9 mouse cellular contexts compared by ENCODE assay signal in the genomic region with DNA sequence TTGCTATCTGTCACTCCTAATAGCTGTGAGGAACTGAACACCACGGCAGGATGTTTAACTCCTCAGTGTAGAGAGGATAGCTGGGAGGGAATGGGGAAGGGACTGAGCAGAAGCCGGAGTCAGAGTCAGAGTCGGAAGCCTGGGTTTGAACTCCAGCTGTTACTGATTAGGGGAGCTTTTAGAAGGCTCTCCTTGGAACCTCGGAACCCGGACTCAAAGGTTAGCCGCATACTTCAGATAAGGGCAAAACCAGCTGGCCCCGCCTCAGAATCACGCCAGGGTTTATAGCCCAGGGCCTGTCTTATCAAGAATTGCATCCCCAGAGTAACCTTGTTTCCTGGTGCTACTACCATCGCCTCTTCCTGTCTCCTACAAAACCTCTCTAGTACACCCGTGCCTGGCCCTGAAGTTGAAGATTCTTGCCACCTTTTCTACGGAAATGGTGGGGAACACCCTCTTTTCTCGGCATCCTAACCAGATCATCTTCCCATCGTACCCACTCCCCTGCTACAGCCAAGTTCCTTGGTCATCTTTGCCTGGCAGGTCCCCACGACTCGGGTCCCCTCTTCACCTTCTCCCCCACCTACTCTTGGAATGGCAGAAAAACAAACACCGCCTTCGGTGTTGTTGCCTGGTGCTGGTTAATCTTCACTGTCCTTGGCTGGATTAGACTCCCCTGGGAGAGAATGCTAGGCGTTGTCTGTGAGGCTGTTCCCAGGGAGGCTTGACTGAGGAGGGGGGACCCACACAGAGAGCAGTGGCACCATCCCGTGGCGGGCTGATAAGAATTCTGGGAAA. TPM values are rescaled to one million over a fixed set of nuclear protein-coding genes. Genes with fewer than 3 reads are reported as not detected.
DNase-seq lines count a peak whose midpoint lies in the region; ATAC-seq and TF ChIP-seq lines count a peak whose summit lies in the region.
"Had no signal": no experiment of that assay in that cellular context is flagged by ENCODE, and none has a peak within 500 bp of the region (broad histone marks: within the 10 kb centered on the region; RNA-seq: fewer than 3 reads in every experiment).

No protein-coding gene starts in this region.

- WGBS in hindbrain, embryonic 13.5 days, result 29% methylated on average over 20 of the region's 20 CpGs
- WGBS in liver, postnatal 0 days (ENCODE audit: insufficient replicate concordance), result 22% methylated on average over 20 of the region's 20 CpGs
- WGBS in stomach, postnatal 0 days, result 18% methylated on average over 20 of the region's 20 CpGs

- peak; percentile 11 for DNase-seq in MN1 (ENCODE audit: low spot score)
- DNase-seq in embryo, embryonic 10.5 days (ENCODE audit: low spot score), result peak; percentile 62
- no peak for DNase-seq in liver, postnatal 0 days
- peak; percentile 84 for DNase-seq in stomach, postnatal 0 days (ENCODE audit: low spot score)
- DNase-seq in urinary bladder, adult 18-20 months (ENCODE audit: low spot score in 2 of 2), result no peak
- no peak for DNase-seq in cerebellum, postnatal 36 days

- H3K27ac ChIP-seq in hindbrain, embryonic 13.5 days, result no peak overlapping the region
- no peak overlapping the region for H3K27ac ChIP-seq in liver, postnatal 0 days (ENCODE audit: low read depth)
- H3K27ac ChIP-seq in stomach, postnatal 0 days (replicated peaks), result peak overlapping the region; percentile 81

- TF ChIP-seq EP300 in liver, postnatal 0 days (IDR thresholded peaks at IDR 0.05; ENCODE audit: low read depth), result no peak
- no peak for TF ChIP-seq EP300 in stomach, postnatal 0 days (optimal IDR thresholded peaks at IDR 0.05)

- peak overlapping the region; percentile 25 for H3K4me2 ChIP-seq in hindbrain, embryonic 13.5 days
- H3K4me2 ChIP-seq in liver, postnatal 0 days (ENCODE audit: low read depth, low read length), result peak overlapping the region; percentile 22; the same call in 1 of the 2 replicates
- peak overlapping the region; percentile 11; the same call in 1 of the 2 replicates for H3K4me2 ChIP-seq in stomach, postnatal 0 days (replicated peaks; ENCODE audit: low read depth)

- H3K9me3 ChIP-seq in hindbrain, embryonic 13.5 days, result no peaks in the 10 kb centered on the region
- H3K9me3 ChIP-seq in liver, postnatal 0 days (ENCODE audit: low read length), result no peaks in the 10 kb centered on the region
- no peaks in the 10 kb centered on the region for H3K9me3 ChIP-seq in stomach, postnatal 0 days (ENCODE audit: control insufficient read depth, low read length)

- ATAC-seq in hindbrain, embryonic 13.5 days (ENCODE audit: low FRiP score), result no peak; the same call in 1 of the 2 replicates
- ATAC-seq in liver, postnatal 0 days, result no peak
- peak; percentile 83 for ATAC-seq in stomach, postnatal 0 days (ENCODE audit: low FRiP score, low TSS enrichment)
- ATAC-seq in erythroblast, adult 5-6 weeks (replicated peaks; ENCODE audit: low FRiP score, poor library complexity, severe bottlenecking), result no peak

- 0 out of 2 replicates have a peak overlapping the region, but pooled peaks have one; percentile 31 for H3K9ac ChIP-seq in hindbrain, embryonic 13.5 days
- no peak overlapping the region for H3K9ac ChIP-seq in liver, postnatal 0 days (replicated peaks)
- no peak overlapping the region for H3K9ac ChIP-seq in stomach, postnatal 0 days (ENCODE audit: low read length)

- H3K4me1 ChIP-seq in hindbrain, embryonic 13.5 days (replicated peaks), result peaks cover 12% of the 10 kb centered on the region
- H3K4me1 ChIP-seq in liver, postnatal 0 days (ENCODE audit: insufficient read depth), result peaks cover 12% of the 10 kb centered on the region
- no peaks in the 10 kb centered on the region for H3K4me1 ChIP-seq in stomach, postnatal 0 days (replicated peaks; ENCODE audit: control insufficient read depth, insufficient read depth)

- H3K27me3 ChIP-seq in hindbrain, embryonic 13.5 days, result 0 out of 2 replicates have a peak, but pooled peaks cover 7% of the 10 kb centered on the region
- H3K27me3 ChIP-seq in liver, postnatal 0 days (ENCODE audit: insufficient read depth, low read length), result no peaks in the 10 kb centered on the region
- H3K27me3 ChIP-seq in stomach, postnatal 0 days (ENCODE audit: control insufficient read depth, insufficient read depth, low read length), result no peaks in the 10 kb centered on the region

- TF ChIP-seq CTCF in liver, postnatal 0 days (IDR thresholded peaks at IDR 0.05; ENCODE audit: low read depth), result 0 out of 2 replicates have a peak, but pooled peaks have one; percentile 26
- peak; percentile 31 for TF ChIP-seq CTCF in stomach, postnatal 0 days (IDR thresholded peaks at IDR 0.05; ENCODE audit: low read depth)

- H3K36me3 ChIP-seq in hindbrain, embryonic 13.5 days, result no peaks in the 10 kb centered on the region
- H3K36me3 ChIP-seq in liver, postnatal 0 days (replicated peaks; ENCODE audit: insufficient read depth, low read length), result no peaks in the 10 kb centered on the region
- no peaks in the 10 kb centered on the region for H3K36me3 ChIP-seq in stomach, postnatal 0 days (ENCODE audit: control insufficient read depth, insufficient read depth, low read length)

- H3K4me3 ChIP-seq in hindbrain, embryonic 13.5 days, result no peak overlapping the region
- no peak overlapping the region for H3K4me3 ChIP-seq in liver, postnatal 0 days (ENCODE audit: low read depth, low read length)
- no peak overlapping the region for H3K4me3 ChIP-seq in stomach, postnatal 0 days (ENCODE audit: low read depth, low read length)

RNA-seq across cellular contexts. Expression of gene 2610528J11Rik, which starts 9.9 kb away (rescaled TPM):
- polyA plus RNA-seq in hindbrain, embryonic 13.5 days (2015; fragmentation: Nextera tagmentation; extraction: Ambion mirVana), result not detected in 2 replicates
- polyA plus RNA-seq in liver, postnatal 0 days (2015; fragmentation: Nextera tagmentation; extraction: Ambion mirVana), result 16.2 and 18.8 TPM in 2 replicates
- 56.8 and 57.6 TPM in 2 replicates for polyA plus RNA-seq in stomach, postnatal 0 days (2015; fragmentation: Nextera tagmentation; extraction: Ambion mirVana)
- total RNA-seq in erythroblast, adult 5-6 weeks (2015; ENCODE audit: low replicate concordance), result not detected in 2 replicates
- not detected in 2 replicates for total RNA-seq in erythroblast, adult 5-6 weeks (2017; ENCODE audit: low replicate concordance)
- total RNA-seq: neutrophil, adult 5-6 weeks had no signal

RNA-seq across cellular contexts. Expression of gene Tmem125, which starts 26.9 kb away (rescaled TPM):
- 0.12 and 0.13 TPM in 2 replicates for polyA plus RNA-seq in hindbrain, embryonic 13.5 days (2015; fragmentation: Nextera tagmentation; extraction: Ambion mirVana)
- polyA plus RNA-seq in liver, postnatal 0 days (2015; fragmentation: Nextera tagmentation; extraction: Ambion mirVana), result 3.7 and 4.4 TPM in 2 replicates
- polyA plus RNA-seq in stomach, postnatal 0 days (2015; fragmentation: Nextera tagmentation; extraction: Ambion mirVana), result 41.3 and 42.7 TPM in 2 replicates
- total RNA-seq in erythroblast, adult 5-6 weeks (2015; ENCODE audit: low replicate concordance), result not detected in 2 replicates
- not detected in 2 replicates for total RNA-seq in erythroblast, adult 5-6 weeks (2017; ENCODE audit: low replicate concordance)

RNA-seq across cellular contexts. Expression of gene Tie1, which starts 27.0 kb away (rescaled TPM):
- 17.7 and 18.7 TPM in 2 replicates for polyA plus RNA-seq in hindbrain, embryonic 13.5 days (2015; fragmentation: Nextera tagmentation; extraction: Ambion mirVana)
- polyA plus RNA-seq in liver, postnatal 0 days (2015; fragmentation: Nextera tagmentation; extraction: Ambion mirVana), result 7.1 and 8.2 TPM in 2 replicates
- polyA plus RNA-seq in stomach, postnatal 0 days (2015; fragmentation: Nextera tagmentation; extraction: Ambion mirVana), result 9.2 and 9.3 TPM in 2 replicates
- not detected in 2 replicates for total RNA-seq in erythroblast, adult 5-6 weeks (2015; ENCODE audit: low replicate concordance)
- total RNA-seq in erythroblast, adult 5-6 weeks (2017; ENCODE audit: low replicate concordance), result 0.85 TPM in 1 of 2 replicates, not detected in the other
- total RNA-seq: neutrophil, adult 5-6 weeks had no signal

RNA-seq across cellular contexts. Expression of gene Mpl, which starts 59.6 kb away (rescaled TPM):
- polyA plus RNA-seq in hindbrain, embryonic 13.5 days (2015; fragmentation: Nextera tagmentation; extraction: Ambion mirVana), result 0.26 and 0.32 TPM in 2 replicates
- polyA plus RNA-seq in liver, postnatal 0 days (2015; fragmentation: Nextera tagmentation; extraction: Ambion mirVana), result 9.0 and 9.3 TPM in 2 replicates
- polyA plus RNA-seq in stomach, postnatal 0 days (2015; fragmentation: Nextera tagmentation; extraction: Ambion mirVana), result 0.05 and 0.06 TPM in 2 replicates
- total RNA-seq in erythroblast, adult 5-6 weeks (2015; ENCODE audit: low replicate concordance), result 3.6 TPM in 1 of 2 replicates, not detected in the other
- 1.1 TPM in 1 of 2 replicates, not detected in the other for total RNA-seq in erythroblast, adult 5-6 weeks (2017; ENCODE audit: low replicate concordance)

Comparison
In these comparisons a context has a peak if more than half of its experiments do, and no peak if none do; other contexts are left out.
1. DNase-seq: peak in MN1 (single experiment), embryo, embryonic 10.5 days (single experiment) and stomach, postnatal 0 days (single experiment); none in liver, postnatal 0 days (single experiment), urinary bladder, adult 18-20 months (0 of 2) and cerebellum, postnatal 36 days (0 of 2).
2. RNA of gene 2610528J11Rik, which starts 9.9 kb away (polyA plus RNA-seq): 56.8 to 57.6 TPM in stomach, postnatal 0 days and 16.2 to 18.8 TPM in liver, postnatal 0 days; not detected in hindbrain, embryonic 13.5 days; every median in the first group is over 10 times any median in the second.
3. Peak in every context shown above with its lines, with median percentiles within 50 percentile points of each other: H3K4me2 ChIP-seq.